Mouse (Mus musculus) frontal cortex, postnatal 36 days (tissue): ENCODE data around the gene Plcb2.

ENCODE experiments used
- DNase-seq, 2 experiments: peaks; one replicate each; pipeline ENCODE4 v3.0.0; 2022; ENCODE audit warnings: low spot score in 2 of 2

Gene Plcb2

DNA sequence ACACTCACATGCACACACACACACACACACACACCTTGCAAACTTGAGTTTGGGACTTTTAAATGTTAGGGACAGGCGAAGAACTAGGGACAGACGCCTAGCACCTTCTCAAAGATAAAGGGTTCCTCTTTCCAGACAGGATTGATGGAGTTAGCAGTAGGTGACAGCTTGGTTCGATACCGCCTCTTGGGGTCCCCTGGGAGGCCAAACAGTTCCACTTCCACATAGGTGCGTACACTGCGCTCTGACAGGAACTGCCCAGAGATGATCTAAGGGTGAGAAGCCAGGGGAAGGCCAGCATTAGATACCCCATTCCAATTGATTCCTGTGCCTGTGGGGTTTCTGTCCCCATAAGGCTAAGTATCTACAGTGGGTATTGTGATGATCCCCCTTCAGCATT, 14.6 kb downstream of the Plcb2 start:
- DNase-seq, result no peak

GRCm38 (mm10) chr2:118711038-118711494, 17.2 kb downstream of the Plcb2 start:
- peak in 1 of 2 experiments; percentile 57 for DNase-seq

DNA sequence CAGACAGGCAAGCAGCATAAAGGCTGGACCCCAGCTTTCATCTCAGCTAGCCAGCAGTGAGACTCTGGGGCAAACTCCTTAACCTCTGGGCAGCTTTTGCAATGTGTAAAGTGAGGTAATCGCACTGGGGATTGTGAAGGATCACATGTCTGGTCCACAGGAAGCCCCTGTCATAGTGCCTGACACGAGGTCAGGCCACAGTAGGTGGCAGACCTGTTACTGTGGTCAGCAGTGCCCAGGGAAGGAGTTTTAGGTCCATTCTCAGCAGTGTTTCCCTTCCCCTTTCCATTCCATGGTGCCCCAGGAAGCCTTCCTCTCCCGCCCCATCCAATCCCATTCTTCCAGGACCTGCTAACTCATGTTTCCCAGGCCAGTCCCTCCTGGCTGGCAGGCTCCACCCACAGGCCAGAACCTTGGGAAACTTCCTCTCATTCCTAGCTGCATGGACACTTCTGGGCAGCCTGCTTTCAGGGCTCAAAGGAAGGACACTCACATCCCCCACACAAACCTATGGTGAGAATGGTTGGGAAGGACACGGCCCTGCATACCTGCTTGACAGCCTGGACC, 18.5 kb downstream of the Plcb2 start:
- no peak for DNase-seq

DNA sequence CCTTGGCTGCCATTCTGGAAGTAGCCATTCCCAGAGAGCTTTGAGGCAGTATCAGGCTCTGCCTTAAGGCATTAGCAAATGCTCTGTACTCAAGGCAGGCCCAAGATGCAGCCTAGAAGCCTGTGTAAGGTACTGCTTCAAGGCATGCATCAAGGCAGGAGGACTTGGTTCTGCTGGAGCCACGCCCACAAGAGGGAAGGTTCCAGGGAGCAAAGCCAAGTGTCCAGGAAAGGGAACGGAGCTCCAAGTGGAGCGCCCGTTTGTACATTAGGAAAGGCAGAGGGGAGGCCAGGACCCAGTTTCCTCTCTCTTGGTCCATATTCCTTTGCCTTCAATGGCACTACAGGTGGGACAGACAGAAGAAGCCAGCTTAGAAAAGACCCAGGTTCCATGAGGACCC, 19.8 kb downstream of the Plcb2 start:
- DNase-seq, result no peak

DNA sequence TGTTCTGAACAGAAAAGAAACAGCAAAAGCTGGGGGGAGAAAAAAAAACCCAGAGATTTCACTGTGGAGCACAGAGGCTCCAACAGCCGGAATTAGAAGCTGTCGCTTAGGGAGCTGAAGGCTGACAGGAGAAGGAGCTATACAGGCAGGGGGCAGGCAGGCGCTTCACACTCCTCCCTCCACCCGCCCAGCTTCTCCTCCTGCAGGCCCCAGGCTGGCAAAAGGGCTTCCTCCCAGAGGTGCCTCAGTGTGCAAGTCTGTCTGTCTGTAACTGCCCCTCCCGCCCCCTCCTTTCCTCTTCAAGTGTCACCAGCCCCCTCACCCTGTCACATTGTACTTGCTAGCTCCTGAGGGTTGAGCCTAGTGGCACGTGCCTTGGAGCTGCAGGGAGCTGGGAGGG, 21.8 kb downstream of the Plcb2 start:
- peak in 1 of 2 experiments; percentile 41 for DNase-seq

GRCm38 (mm10) chr2:118703913-118704730, 24.1 kb downstream of the Plcb2 start, which contains the start of gene Ankrd63:
Ankrd63 (minus strand) TSS chr2:118703963.
- peak in 1 of 2 experiments; percentile 56 for DNase-seq

DNA sequence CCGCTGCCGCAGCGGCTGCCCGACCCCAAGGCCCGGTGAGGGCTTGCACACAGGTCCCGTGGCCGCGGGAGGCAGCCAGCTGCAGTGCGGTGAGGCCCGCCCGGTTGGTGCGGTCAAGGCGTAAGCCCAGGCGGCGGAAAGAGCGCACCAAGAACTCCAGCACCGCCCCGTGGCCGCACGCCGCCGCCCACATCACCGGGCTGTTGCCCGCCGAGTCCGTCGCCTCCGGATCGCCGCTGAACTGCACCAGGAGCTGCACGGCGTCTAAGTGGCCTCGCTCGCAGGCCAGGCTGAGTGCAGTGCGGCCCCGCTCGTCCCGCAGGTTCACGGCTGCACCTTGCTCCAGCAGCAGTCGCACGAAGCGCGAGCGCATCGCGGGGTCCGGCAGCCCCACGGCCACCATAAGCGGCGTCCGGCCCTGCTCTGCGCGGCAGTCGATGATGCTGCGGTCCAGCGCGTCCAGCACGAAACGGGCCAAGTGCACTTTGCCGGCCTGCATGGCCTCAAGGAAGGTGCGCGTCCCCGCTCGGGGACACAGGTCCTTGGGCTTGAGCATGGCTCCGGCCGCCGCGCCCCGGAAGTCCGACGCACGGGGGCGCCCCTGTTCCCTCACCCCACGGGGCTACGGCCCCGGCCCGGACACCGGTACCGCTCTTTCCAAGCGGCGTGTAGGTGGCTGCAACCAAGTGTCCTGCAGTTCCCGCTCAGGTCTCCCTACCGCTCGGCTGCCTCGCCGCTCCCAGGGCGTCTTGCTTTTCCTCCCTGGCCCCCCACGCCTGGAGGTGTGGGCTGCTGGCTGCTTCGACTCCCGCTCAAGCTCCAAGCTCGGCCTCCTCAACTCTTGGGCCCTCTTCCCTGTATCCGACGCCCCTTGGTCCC, 25.1 kb downstream of the Plcb2 start:
- DNase-seq, result no peak

DNA sequence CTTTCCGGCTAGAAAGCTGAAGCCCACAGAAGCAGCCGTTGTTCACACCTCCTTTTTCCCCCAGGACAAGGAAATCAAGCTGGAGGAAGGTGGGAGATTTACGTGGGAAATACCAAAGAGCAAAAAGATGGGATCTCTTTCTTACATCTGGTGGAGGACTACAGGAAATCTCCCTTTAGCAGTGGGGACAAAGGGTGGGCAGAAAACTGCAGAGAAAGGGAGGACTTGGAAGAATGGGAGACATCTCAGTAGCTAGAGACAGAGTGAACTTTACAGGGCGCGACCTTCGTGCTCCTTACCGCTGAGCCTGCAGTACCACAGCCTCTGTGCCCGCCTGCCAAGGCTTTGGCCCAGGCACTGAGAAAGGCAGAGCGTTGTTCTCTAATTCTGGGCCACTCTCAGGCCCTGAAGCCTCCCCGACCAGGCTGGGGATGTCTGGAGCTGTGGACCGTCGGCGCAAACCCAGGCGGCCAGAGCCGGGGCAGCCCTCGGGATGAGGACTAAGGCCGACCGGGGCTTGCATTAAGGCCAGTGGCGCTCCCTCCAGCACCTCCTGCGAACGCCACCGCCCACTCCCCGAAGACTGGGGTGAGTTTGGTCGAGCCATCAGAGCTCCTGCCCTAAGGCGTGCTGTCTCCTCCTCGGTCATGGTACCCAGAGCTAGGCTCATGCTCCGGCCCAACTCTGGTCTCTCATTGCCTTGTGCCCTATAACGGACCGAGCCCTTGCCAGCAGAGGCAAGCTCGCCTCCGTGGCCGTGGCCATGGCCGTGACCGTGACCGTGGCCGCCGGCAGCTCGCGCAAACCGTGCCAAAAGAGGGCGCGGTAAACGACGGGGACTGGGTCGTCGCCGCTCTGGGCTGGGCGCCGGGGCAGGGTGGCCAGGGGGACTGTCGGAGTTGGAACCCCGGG, 26.0 kb downstream of the Plcb2 start:
- DNase-seq, result no peak

GRCm38 (mm10) chr2:118701161-118701560, 27.1 kb downstream of the Plcb2 start:
- DNase-seq, result no peak

DNA sequence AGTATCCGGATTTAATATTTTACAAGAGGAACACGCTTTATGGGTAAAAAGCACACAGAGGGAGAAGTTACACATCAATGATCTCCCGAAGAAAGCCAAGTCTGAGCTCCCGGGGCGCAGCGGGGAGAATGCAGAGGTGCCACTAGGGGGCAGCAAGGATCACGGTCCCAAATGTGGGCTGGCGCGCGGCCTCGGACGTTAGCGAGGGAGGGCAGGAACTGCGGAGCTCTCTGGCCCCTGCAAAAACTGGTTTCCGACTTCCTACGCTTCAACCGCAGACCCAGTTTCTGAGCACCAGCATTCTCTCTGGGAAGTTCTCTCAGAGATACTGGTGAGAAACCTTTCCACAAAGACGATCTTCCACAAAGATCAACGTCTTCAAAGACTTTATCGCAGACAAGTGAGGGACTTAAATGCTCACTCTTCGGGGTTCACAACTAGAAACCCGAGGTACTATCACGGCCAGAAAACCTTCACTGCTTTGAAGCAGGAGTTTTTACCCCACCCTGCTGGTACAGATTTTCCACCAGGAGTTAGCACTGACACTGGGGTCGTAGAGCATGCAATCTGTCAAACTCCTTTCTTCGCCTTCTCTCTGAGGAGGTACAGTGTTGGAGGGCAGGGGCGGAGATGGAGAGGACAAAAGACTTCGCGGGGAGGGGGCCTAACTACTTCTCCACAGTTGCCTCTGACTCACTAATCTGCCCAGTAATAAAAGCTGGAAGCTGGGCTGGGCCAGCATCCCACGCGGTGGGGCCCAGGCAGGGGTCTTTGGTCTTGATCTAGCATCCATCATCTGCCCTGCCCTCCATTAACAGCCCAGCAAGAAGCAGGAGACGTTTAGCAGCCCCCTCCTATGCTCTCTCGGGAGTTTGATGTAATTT, 27.8 kb downstream of the Plcb2 start:
- DNase-seq, result peak; percentile 69 to 81

DNA sequence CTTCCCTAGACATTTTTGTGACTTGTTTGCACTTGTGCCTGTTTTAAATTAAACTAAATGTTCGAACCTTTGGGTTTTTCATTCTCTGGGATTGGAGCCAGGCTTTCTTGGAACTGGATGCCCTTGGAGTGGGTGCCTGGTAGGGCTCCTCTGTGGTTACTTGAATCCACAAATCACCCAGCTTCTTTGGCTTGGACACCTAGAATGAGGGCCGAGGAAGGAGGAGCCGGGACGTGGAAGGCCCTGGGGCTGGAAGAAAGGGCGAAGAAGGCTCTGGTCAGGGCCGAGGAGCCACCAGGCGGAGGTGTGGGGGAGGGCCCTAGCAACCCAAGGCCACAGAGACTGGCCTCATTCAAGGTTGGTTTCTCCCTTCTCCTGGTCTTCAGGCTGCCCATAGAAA, 30.3 kb downstream of the Plcb2 start:
- DNase-seq, result no peak

DNA sequence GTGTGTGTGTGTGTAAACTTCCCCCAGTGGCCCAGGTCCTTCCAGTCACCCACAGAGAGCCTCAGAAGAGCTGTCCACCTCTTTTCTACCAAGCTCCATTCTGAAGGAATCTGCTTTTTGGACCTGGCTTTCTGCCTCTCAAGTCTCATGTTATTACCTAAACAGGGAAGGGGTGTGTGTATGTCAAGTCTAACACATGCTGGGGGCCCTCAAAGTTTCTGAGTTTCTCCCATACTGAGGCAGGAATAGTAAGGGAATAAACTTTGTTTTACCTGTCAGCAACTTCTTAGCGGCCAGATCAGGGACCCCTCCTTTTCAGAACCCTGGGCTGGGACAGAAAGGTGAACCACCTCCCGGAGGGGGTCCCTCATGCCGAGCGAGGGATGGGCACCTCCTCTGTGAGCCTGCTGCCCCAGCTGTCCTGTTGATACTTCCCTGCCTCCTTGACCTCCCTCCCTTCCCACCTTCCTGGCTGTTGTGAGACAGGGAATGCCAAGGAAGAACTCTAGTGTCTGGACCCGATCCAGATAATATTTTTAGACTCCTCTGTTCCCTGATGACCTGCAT, 30.8 kb downstream of the Plcb2 start:
- DNase-seq, result no peak

DNA sequence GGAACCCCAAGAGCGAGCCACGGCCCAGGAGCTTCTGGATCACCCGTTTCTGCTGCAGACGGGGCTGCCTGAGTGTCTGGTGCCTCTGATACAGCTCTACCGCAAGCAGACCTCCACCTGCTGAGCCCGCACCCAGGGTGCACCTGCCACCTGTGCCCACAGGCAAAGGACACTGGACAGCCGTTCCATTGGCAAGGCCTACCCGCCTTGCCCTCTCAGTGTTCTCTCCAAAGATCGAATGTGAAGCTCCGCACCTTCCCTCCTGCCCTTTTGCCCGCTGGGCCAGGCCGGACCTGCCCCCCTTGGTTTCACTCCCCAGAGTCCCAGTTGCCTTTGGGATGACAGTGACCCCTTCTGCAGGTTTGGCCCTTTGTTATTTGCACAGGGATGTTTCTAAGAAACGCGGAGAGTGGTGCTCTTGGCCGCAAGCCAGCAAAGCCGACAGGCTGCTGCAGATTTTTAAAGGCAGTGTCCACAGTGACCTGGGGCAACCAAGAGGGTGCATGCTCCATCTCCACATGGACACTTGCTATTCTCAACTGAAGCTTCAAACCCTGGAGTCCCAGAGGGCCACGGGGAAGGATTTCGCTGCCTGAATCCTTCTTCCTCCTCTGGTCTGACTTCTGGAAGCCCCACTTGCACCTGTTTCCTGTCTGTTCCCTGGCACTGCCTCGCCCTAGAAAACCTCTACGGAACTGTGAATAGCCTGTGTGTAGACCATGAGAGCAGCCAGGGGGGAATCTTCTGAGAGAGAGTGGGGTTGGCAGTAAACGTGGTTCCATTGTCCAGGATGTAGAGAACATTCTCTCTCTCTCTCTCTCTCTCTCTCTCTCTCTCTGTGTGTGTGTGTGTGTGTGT, 31.6 kb downstream of the Plcb2 start:
- no peak for DNase-seq

DNA sequence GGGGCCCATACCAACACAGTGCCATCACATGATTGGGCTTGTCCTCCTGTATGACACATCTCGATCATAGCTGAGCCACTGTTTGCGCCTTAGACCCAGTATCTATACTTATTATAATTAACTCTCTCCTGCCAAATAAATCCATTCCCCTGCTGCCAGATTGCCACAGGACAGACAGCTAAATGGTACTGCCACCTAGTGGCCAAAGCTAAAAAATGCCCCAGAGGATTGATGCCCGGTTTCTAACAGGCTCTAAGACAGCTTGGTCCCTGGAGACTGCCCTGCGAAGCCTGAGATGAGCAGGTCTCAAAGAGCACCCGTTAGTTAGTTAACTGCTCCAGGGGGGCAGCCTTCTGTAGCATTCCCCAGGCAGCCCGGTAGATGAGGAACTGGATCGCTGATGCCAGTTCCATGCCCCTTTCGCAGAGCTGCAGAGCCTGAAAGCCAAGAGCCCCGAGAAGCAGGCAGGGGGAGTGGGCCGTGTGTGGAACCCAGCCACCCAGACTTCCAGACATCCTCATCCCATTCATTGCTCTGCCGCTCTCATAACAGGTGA, 32.5 kb downstream of the Plcb2 start:
- peak; percentile 51 to 77 for DNase-seq

DNA sequence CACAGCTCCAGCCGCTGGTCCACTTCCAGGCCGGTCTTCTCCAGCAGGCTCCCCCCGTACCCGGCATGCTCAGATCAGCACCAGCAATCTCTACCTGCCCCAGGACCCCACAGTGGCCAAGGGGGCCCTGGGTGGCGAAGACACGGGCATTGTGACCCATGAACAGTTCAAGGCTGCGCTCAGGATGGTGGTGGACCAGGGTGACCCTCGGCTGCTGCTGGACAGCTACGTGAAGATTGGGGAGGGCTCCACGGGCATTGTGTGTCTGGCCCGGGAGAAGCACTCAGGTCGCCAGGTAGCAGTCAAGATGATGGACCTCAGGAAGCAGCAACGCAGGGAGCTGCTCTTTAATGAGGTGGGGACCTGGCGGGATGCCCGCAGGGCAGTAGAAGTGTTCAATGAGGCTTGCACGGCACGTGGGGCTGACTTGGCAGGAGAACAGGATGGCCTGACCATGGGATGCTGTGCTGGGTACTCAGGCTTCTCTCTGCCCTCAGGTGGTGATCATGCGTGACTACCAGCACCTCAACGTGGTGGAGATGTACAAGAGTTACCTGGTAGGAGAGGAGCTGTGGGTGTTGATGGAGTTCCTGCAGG, 34.8 kb downstream of the Plcb2 start:
- DNase-seq, result no peak

GRCm38 (mm10) chr2:118689875-118690274, 38.4 kb downstream of the Plcb2 start:
- DNase-seq, result no peak

DNA sequence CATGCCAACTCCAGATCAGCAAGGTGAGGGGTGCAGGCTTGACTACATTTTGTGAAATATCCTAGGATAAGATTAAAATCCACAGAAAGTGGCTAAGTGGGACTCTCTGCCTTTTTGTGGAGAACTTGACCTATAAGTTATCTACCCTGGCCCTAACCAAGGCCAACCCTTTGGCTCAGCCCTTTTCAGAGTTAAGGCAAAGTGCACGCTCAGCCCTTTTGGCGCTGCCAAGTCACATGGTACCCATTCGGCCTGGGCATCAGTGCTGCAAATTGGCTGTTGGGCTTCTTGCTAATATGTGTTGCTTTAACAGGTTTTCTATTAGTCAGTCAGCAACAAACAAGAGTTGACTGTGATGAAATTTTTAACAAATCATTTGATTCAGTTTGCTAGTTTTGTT, 40.4 kb downstream of the Plcb2 start:
- no peak for DNase-seq

GRCm38 (mm10) chr2:118686693-118687092, 41.5 kb downstream of the Plcb2 start:
- no peak for DNase-seq
